Mouse (Mus musculus): ENCODE measurements around the gene Pax4. TPM values are rescaled to one million over a fixed set of nuclear protein-coding genes. Genes with fewer than 3 reads are reported as not detected.

The Pax4 gene
- total RNA-seq, 2 experiments from 2014 or later = not detected

DNA sequence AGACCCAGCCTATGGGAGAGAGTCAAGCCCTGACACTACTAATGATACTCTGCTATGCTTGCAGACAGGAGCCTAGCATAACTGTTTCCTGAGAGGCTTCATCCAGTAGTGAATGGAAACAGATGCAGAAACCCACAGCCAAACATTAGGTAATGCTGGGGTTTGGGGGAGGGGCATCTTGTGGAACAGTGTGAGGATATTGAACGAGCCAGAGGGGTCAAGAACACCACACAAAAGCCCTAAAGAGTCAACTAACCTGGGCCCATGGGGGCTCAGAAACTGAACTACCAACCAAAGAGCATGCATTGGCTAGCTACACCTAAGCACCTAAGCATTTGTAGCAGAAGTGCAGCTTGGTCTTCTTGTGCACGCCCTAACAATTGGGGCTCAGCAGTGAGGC is 37.9 kb downstream of the Pax4 start:
- no peak for ATAC-seq (replicated peaks; ENCODE audit: low FRiP score, low TSS enrichment, poor library complexity, severe bottlenecking)

DNA sequence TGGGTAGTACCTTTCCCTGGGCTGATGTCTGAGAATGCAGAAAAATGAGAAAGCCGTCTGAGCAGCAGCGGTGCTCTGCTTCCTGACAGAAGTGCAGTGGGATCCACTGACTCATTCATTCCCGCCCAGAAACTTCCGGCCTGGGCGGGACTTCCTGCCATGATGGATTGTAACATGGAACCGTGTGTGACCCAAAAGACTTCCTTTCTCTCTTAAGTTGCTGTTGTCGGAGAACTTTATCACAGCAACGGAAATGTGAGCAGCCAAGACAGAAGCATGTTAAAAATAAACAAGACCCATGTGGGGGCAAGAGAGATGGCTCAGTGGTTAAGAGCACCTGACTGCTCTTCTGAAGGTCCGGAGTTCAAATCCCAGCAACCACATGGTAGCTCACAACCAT is 39.1 kb downstream of the Pax4 start:
- peak; percentile 63 for ATAC-seq (replicated peaks; ENCODE audit: low FRiP score, low TSS enrichment, poor library complexity, severe bottlenecking)

- no peak for ATAC-seq (replicated peaks; ENCODE audit: low FRiP score, low TSS enrichment, poor library complexity, severe bottlenecking)
Measured at GRCm38 (mm10) chr6:28399791-28400190, 49.4 kb downstream of the Pax4 start.

- no peak for ATAC-seq (replicated peaks; ENCODE audit: low FRiP score, low TSS enrichment, poor library complexity, severe bottlenecking)
Measured at GRCm38 (mm10) chr6:28398726-28399125, 50.4 kb downstream of the Pax4 start.

DNA sequence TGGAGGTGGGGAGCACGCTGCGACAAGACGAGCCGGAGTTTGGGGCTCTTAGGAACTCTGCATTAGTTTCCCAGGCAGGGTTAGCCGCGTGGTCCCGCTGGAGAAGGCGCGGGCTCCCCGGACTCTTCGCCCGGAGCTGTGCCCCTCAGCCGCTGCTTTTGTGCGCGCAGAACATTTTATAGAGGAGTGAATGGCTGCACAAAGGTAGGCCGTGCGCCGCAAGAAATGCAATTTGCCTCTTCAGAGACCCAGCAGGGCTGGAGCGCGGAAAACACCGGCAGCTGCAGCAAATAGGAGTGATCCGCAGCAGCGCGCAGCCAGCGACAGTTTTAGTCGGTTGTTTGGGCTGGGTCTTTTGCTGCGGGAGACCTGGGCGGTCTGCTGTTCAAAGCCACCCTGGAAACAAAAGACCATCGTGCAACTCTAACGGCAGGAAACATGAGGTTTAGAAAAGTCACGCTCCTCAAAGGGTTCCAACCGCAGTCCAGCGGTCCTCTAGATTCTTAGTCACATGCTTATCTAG is 51.4 kb downstream of the Pax4 start, which contains the start of gene Zfp800:
Gene Zfp800, minus strand, starts transcription at position 325 of the 523 bp plus-strand sequence.
- peak; percentile 51 for ATAC-seq (replicated peaks; ENCODE audit: low FRiP score, low TSS enrichment, poor library complexity, severe bottlenecking)

GRCm38 (mm10) chr6:28396853-28397457 is 52.2 kb downstream of the Pax4 start:
- ATAC-seq (replicated peaks; ENCODE audit: low FRiP score, low TSS enrichment, poor library complexity, severe bottlenecking) = peak; percentile 80

DNA sequence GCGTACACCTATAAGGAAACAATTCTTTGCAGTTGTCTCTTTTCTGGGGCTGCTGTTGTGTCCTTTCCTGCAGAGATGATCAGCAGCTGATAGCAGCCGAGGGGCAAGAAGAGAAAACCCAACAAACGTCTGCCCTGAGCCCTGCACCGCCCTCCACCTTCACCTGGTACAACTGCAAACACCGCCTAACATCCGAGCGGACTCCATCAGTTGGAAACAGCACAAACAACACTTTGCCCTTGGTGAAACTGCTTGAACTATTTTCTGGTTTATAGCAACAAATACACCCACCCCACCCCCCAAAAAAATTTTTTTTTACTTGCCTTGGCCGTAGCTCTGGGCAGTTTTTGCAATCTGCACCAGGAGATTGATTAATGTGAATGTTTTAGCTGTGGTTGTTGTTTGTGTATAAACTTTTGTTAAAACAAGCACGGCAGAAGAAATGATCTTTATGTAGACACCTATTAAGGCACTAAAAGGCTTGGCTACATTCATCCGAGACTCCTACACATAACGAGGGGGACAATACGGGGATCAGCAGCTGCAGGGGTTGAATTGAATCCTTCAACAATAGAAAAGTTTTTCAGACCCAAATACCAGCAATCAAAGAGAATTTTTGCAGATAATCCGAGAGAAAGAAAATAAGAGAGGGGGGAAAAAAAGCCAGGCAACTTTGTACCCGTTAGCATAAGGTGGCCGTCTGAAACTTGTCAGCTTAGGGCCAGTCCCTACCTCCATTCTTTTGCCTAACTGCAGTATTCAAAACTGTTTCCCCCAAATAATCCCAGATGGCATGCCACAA is 52.9 kb downstream of the Pax4 start:
- no peak for ATAC-seq (replicated peaks; ENCODE audit: low FRiP score, low TSS enrichment, poor library complexity, severe bottlenecking)

Other genes with a start within 250 kb of the Pax4 start
- gene Zfp800, start 51.3 kb downstream of the Pax4 start, total RNA-seq (2014; fragmentation: Nextera tagmentation) = 73.2 and 81.9 TPM in 2 replicates
- gene Zfp800, start 51.3 kb downstream of the Pax4 start, total RNA-seq (2017) = 112 and 158 TPM in 2 replicates
- 74.2 and 89.2 TPM in 2 replicates for gene Arf5, start 25.8 kb downstream of the Pax4 start, total RNA-seq (2014; fragmentation: Nextera tagmentation)
- 43.2 and 45.6 TPM in 2 replicates for gene Arf5, start 25.8 kb downstream of the Pax4 start, total RNA-seq (2017)
- 0.32 and 0.48 TPM in 2 replicates for gene Fscn3, start 21.6 kb downstream of the Pax4 start, total RNA-seq (2014; fragmentation: Nextera tagmentation)
- gene Fscn3, start 21.6 kb downstream of the Pax4 start, total RNA-seq (2017) = not detected in 2 replicates
- 4.2 and 4.3 TPM in 2 replicates for gene Gcc1, start 21.0 kb downstream of the Pax4 start, total RNA-seq (2014; fragmentation: Nextera tagmentation)
- gene Gcc1, start 21.0 kb downstream of the Pax4 start, total RNA-seq (2017) = 10.4 and 12.1 TPM in 2 replicates
- 65.7 and 94.3 TPM in 2 replicates for gene Snd1, start 25.8 kb upstream of the Pax4 start, total RNA-seq (2014; fragmentation: Nextera tagmentation)
- gene Snd1, start 25.8 kb upstream of the Pax4 start, total RNA-seq (2017) = 80.6 and 188 TPM in 2 replicates

All from megakaryocyte-erythroid progenitor cell, adult 5-6 weeks (primary cell).